In the genomic region with DNA sequence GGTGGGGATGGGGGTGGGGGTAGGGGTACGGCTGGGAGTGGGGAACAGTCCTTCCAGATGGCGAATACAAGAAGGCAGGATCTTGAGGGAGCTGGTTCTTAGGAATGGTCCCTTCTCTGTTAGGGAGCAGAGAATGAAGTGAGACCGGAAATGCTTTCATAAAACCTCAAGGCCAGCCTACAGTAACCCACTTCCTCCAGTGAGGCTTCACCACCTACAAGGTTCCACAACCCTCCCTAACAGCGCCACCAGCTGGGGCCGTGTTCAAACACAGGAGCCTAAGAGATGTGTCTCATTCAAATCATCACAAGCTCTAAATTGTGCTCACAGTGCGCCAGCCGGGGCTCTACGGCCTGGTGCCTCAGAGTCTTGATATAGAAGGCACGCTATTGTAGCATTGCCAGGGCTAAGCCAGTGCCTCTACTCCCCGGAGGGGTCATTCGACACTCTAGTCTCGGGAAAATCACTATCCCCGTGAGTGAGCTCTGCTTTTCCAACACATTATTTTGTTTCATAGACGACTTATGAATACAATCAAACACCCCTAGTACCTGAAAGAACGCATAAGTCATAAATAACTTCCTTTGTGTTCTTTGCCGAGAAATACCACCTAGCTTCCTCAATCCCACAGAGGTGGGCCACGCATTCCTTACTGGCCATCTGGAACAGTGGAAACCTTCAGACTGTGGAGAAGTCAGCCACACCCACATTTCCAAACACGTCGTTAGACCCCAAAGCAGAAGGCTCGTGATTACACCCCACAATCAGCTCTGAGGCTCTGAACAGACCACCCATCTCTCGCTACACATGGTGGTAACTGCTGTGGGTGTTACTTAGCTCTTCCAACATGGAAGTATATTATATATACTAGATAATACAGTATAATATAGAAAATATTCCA, we compare ENCODE assay signal across 8 mouse cellular contexts.
A peak's percentile ranks its signal among the peaks of the same experiment; 100 is the strongest.
DNase-seq lines count a peak whose midpoint lies in the region; ATAC-seq and TF ChIP-seq lines count a peak whose summit lies in the region.

No protein-coding gene starts in this region.

- peak; percentile 18; the same call in 1 of the 2 replicates for TF ChIP-seq CTCF in E14TG2a.4 (conservative IDR thresholded peaks at IDR 0.05; ENCODE audit: low read length)
- peak; percentile 40 for TF ChIP-seq CTCF in brain, embryonic 14.5 days (IDR thresholded peaks at IDR 0.05; ENCODE audit: borderline replicate concordance, extremely low read depth, insufficient read depth, insufficient read length)

- no peak for ATAC-seq in hindbrain, embryonic 14.5 days (ENCODE audit: low FRiP score)

- 0 out of 2 replicates have a peak overlapping the region, but pooled peaks have one; percentile 8 for H3K4me2 ChIP-seq in hindbrain, embryonic 14.5 days (replicated peaks)

- peak overlapping the region; percentile 26; the same call in 1 of the 2 replicates for H3K27ac ChIP-seq in hindbrain, embryonic 14.5 days

- H3K36me3 ChIP-seq in E14TG2a.4 (ENCODE audit: insufficient read depth, low read length): no peaks in the 10 kb centered on the region
- no peaks in the 10 kb centered on the region for H3K36me3 ChIP-seq in hindbrain, embryonic 14.5 days (replicated peaks; ENCODE audit: control insufficient read depth, insufficient read depth)

- no peak for TF ChIP-seq POLR2A in brain, embryonic 14.5 days (IDR thresholded peaks at IDR 0.05; ENCODE audit: borderline replicate concordance, extremely low read depth, insufficient read depth, insufficient read length, poor library complexity, severe bottlenecking)

- no peak overlapping the region for H3K9ac ChIP-seq in hindbrain, embryonic 14.5 days

- no peak overlapping the region for H3K4me3 ChIP-seq in E14TG2a.4 (replicated peaks; ENCODE audit: low read length)
- H3K4me3 ChIP-seq in hindbrain, embryonic 14.5 days (replicated peaks; ENCODE audit: low read length): no peak overlapping the region

- peaks cover 6% of the 10 kb centered on the region; the same call in 1 of the 2 replicates for H3K27me3 ChIP-seq in E14TG2a.4 (ENCODE audit: insufficient read depth, low read length)
- no peaks in the 10 kb centered on the region for H3K27me3 ChIP-seq in hindbrain, embryonic 14.5 days (ENCODE audit: control insufficient read depth, insufficient read depth, low read length)

- H3K4me1 ChIP-seq in E14TG2a.4 (replicated peaks; ENCODE audit: low read depth, low read length): peaks cover 15% of the 10 kb centered on the region
- peaks cover 8% of the 10 kb centered on the region for H3K4me1 ChIP-seq in hindbrain, embryonic 14.5 days (replicated peaks; ENCODE audit: control insufficient read depth, insufficient read depth, low read length)

- H3K9me3 ChIP-seq in E14TG2a.4 (ENCODE audit: low read length): peaks cover 9% of the 10 kb centered on the region
- no peaks in the 10 kb centered on the region for H3K9me3 ChIP-seq in hindbrain, embryonic 14.5 days (ENCODE audit: control insufficient read depth, low read length)

- DNase-seq in brain, embryonic 14.5 days (ENCODE audit: low read depth): peak; percentile 71
- peak; percentile 41 to 51 for DNase-seq in frontal cortex, postnatal 36 days (ENCODE audit: low spot score in 2 of 2)
- peak; percentile 42 for DNase-seq in hindbrain, embryonic 14.5 days (ENCODE audit: low spot score)
- DNase-seq in layer of hippocampus, postnatal 14 days (ENCODE audit: low spot score in 2 of 2): peak; percentile 59 to 64
- peak; percentile 95 for DNase-seq in lung, postnatal 10 days
- peak; percentile 25 to 38 for DNase-seq in right cerebral cortex, postnatal 36 days (ENCODE audit: low spot score in 2 of 2)
- peak; percentile 75 to 87 for DNase-seq in urinary bladder, postnatal 36 days (ENCODE audit: low spot score in 2 of 2)

- WGBS in hindbrain, embryonic 14.5 days: 69% methylated on average over 21 of the region's 21 CpGs

Comparison
In these comparisons a context has a peak if more than half of its experiments do, and no peak if none do; other contexts are left out.
1. DNase-seq: peak in every context shown above with its lines; median percentile 95 in lung, postnatal 10 days; 81 in urinary bladder, postnatal 36 days; 71 in brain, embryonic 14.5 days; 62 in layer of hippocampus, postnatal 14 days; 46 in frontal cortex, postnatal 36 days; 42 in hindbrain, embryonic 14.5 days; 32 in right cerebral cortex, postnatal 36 days.